Mouse (Mus musculus) thymus, adult 2 months (tissue): ENCODE data around the gene Tmed9. TPM values are rescaled to one million over a fixed set of nuclear protein-coding genes. Genes with fewer than 3 reads are reported as not detected.
"Not testable (repeated sequence)": the region's sequence is repeated elsewhere in the genome, so short reads cannot be mapped to it uniquely, and the experiment has no call there.

Experiments
- DNase-seq: peaks from one replicate; pipeline ENCODE4 v3.0.0; 2021
- H3K27ac ChIP-seq: fragments of 200-500 bp; 2 replicates; pipeline ENCODE4 v1.5.1; 2012; ENCODE audit warnings: low read length, control low read depth; ENCODE audit not compliant: control insufficient read depth, insufficient read depth
- H3K27me3 ChIP-seq: fragments of 200-500 bp; 2 replicates; pipeline ENCODE4 v1.6.1; 2012; ENCODE audit warnings: mild to moderate bottlenecking, low read length, moderate library complexity, mixed read lengths; ENCODE audit not compliant: control insufficient read depth, insufficient read depth
- H3K36me3 ChIP-seq: fragments of 200-500 bp; 2 replicates; pipeline ENCODE4 v1.6.1; 2012; ENCODE audit warnings: mild to moderate bottlenecking, low read length, moderate library complexity; ENCODE audit not compliant: control insufficient read depth, insufficient read depth
- H3K4me1 ChIP-seq: fragments of 200-500 bp; replicated peaks from 2 replicates; pipeline ENCODE4 v1.6.1; 2012; ENCODE audit warnings: low read length; ENCODE audit not compliant: control insufficient read depth, insufficient read depth
- H3K4me3 ChIP-seq: fragments of 200-500 bp; 2 replicates; pipeline ENCODE4 v1.5.1; 2012; ENCODE audit warnings: mild to moderate bottlenecking, low read length, control low read depth, moderate library complexity; ENCODE audit not compliant: control insufficient read depth, insufficient read depth
- CTCF ChIP-seq: fragments of 200-500 bp; IDR thresholded peaks from 2 replicates; pipeline ENCODE4 v1.5.1; 2012; ENCODE audit warnings: mild to moderate bottlenecking, control low read depth, low read length, moderate library complexity, borderline replicate concordance; ENCODE audit not compliant: control insufficient read depth, poor library complexity, insufficient read depth; ENCODE audit errors: extremely low read depth
- POLR2A ChIP-seq: fragments of 200-500 bp; IDR thresholded peaks from 2 replicates; pipeline ENCODE4 v1.6.1; 2012; ENCODE audit warnings: mild to moderate bottlenecking, low read length, control low read depth, moderate library complexity; ENCODE audit not compliant: control insufficient read depth, poor library complexity, insufficient read depth; ENCODE audit errors: extremely low read depth
- WGBS: fragments of 180-500 bp; shearing (Covaris S2); methylation state at CpG from one replicate; pipeline ENCODE4 v1.1.7; 2018; 5-methylcytosine and 5-hydroxymethylcytosine counted together
- polyA plus RNA-seq: library from polyadenylated mRNA; depleted of rRNA; stranded (reverse); fragments of >200 nt; gene quantifications from 2 replicates; pipeline ENCODE4 v1.2.3, GENCODE M21; 2012

The Tmed9 gene
- polyA plus RNA-seq, 1 experiment = 73.4 TPM

DNA sequence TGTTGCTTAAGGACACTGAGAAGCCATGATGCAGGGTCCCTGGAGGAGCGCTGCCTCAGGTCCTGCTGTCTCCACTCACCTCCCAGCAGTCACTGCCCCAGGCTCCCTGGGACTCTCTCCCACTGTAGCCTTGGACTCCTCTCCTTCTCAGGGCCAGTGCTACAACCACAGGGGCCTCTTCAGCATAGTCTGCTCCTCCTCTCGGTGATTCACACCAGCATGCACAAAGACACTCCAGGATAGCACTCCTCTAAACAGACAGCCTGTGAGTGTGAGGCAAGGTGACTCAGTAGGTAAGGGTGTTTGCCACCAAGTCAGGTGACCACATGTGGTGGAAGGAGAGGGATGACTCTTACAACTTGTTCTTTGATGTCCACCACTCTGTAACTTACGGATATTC, 31.1 kb downstream of the Tmed9 start:
- H3K4me1 ChIP-seq = peaks cover 2% of the 10 kb centered on the region
- no peak for DNase-seq
- TF ChIP-seq POLR2A (no peak), CTCF (no peak)
- no peak overlapping the region for H3K4me3 ChIP-seq
- no peak overlapping the region for H3K27ac ChIP-seq
- peaks cover 11% of the 10 kb centered on the region for H3K36me3 ChIP-seq
- 93% methylated on average over 3 of the region's 3 CpGs for WGBS
- H3K27me3 ChIP-seq = no peaks in the 10 kb centered on the region

DNA sequence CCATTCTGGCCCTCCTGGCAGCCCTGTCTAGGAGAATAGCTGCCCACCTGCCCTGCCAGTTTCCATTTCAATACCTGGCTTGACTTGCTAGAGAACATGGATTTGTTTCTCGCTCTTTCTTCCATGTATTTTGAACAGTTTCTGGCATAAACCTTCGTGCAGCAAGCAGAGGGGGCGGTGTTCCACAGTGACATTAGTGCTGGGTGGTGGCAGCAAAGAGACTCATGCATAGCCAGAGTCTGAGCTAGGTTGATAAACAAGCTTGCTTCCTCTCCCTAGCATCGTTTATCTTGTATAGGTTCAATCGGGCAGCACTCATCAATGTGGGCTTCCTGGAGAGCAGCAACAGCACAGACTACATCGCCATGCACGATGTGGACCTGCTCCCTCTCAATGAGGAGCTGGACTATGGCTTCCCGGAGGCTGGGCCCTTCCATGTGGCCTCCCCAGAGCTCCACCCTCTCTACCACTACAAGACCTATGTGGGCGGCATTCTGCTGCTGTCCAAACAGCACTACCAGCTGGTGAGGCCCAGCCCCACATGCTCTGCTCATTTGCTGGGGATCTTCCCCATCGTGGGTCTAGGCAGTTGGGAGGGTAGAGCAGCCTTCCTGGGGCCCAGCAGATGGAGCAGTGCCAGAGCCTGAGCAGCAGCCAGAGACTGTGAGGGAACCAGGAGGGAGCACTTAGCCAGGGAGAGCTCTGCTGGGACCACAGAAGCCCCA, 33.5 kb downstream of the Tmed9 start:
- 89% methylated on average over 10 of the region's 10 CpGs for WGBS
- no peak for TF ChIP-seq CTCF
- no peak for TF ChIP-seq POLR2A
- peaks cover 13% of the 10 kb centered on the region for H3K36me3 ChIP-seq
- H3K4me1 ChIP-seq = no peaks in the 10 kb centered on the region
- no peaks in the 10 kb centered on the region for H3K27me3 ChIP-seq
- no peak for DNase-seq
- no peak overlapping the region for H3K4me3 ChIP-seq
- no peak overlapping the region for H3K27ac ChIP-seq

DNA sequence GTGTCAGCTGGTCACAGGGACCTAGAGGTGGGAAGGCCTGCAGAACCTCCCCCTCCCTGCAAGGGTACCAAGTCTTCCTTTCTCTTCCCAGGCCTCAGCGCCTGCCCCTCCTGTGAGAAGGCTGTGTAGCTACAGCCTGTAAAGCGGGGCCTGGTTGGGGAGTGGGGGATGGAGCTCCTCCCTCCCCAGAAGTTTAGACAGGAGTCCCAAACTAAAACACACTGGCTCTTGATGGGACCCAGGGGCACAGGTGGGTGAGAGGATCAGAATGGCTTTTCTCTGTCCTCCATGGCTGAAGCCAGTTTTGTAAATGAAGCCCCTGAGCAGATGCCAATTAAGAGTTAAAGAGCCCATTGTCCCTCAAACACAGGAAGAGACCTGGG, 34.1 kb downstream of the Tmed9 start:
- H3K4me1 ChIP-seq = no peaks in the 10 kb centered on the region
- no peaks in the 10 kb centered on the region for H3K27me3 ChIP-seq
- H3K36me3 ChIP-seq = peaks cover 13% of the 10 kb centered on the region
- no peak overlapping the region for H3K4me3 ChIP-seq
- 100% methylated on average over 2 of the region's 2 CpGs for whole genome bisulfite sequencing
- no peak overlapping the region for H3K27ac ChIP-seq
- no peak for TF ChIP-seq CTCF
- no peak for TF ChIP-seq POLR2A
- no peak for DNase-seq

DNA sequence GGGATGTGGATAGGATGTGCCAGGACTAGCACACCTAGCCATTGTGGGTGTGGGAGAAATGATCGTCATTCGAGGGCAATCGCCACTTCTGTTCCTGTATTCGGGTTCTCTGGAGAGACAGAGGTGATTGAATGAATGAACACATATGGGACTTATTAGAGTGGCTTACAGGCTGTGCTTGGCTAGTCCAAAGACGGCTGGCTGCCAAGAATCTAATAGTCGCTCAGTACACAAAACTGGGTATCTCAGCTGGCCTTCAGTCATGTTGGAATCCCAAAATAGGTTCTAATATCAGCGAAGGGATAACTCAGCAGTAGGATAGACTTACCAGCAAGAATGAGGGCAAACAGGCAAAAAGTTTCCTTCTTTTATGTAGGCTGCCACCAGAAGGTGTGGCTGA, 38.5 kb downstream of the Tmed9 start:
- no peak overlapping the region for H3K4me3 ChIP-seq
- DNase-seq = no peak
- no peak overlapping the region for H3K27ac ChIP-seq
- no peaks in the 10 kb centered on the region for H3K27me3 ChIP-seq
- WGBS = 97% methylated on average over 7 of the region's 7 CpGs
- TF ChIP-seq POLR2A (no peak), CTCF (no peak)
- H3K36me3 ChIP-seq = peaks cover 12% of the 10 kb centered on the region
- no peaks in the 10 kb centered on the region for H3K4me1 ChIP-seq

DNA sequence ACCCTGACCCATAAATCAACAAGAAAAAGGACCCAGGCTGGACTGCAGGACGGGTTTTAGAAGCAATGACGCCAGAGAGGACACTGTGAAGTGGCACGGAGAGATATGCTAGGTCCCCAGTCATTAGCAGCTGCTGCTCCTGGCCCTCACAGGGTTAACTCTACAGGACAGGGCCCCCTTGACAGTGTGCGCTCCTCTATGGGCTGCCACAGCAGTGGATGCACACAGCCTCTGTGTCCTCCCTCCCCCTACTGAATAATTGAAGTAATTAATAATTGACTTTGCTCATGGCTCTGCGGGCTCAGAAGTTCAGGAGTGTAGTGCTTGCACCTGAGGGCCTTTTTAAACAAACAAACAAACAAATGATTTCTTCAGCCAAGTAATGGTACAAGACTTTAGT, 39.9 kb downstream of the Tmed9 start:
- H3K27ac ChIP-seq = no peak overlapping the region
- no peaks in the 10 kb centered on the region for H3K27me3 ChIP-seq
- no peaks in the 10 kb centered on the region for H3K4me1 ChIP-seq
- no peak for DNase-seq
- peaks cover 6% of the 10 kb centered on the region for H3K36me3 ChIP-seq
- WGBS = 89% methylated on average over 5 of the region's 5 CpGs
- TF ChIP-seq CTCF = no peak
- TF ChIP-seq POLR2A = no peak
- no peak overlapping the region for H3K4me3 ChIP-seq

DNA sequence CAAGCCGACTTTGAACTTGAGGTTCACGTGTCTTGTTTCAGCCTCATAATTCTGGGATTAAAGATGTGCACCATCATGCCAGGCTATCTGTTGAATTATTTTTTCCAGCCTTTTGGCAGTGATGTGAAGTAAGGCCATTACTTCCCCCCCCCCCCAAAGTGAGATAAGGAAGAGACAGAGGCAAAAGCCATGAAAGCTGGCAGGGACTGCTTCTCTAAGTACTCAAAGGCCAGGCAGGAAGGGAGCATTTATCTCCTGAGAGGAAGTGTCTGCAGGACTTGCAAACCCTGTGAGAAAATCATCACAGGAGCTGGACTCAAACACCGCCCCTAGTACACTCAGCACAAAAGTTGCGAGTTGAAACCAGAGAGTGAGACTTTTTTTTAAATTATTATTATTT, 45.8 kb downstream of the Tmed9 start:
- H3K27ac ChIP-seq = no peak overlapping the region
- H3K27me3 ChIP-seq = no peaks in the 10 kb centered on the region
- WGBS = 95% methylated on average over 4 of the region's 4 CpGs
- DNase-seq = no peak
- TF ChIP-seq POLR2A = no peak
- no peak for TF ChIP-seq CTCF
- H3K4me3 ChIP-seq = no peak overlapping the region
- no peaks in the 10 kb centered on the region for H3K36me3 ChIP-seq
- H3K4me1 ChIP-seq = peaks cover 10% of the 10 kb centered on the region

DNA sequence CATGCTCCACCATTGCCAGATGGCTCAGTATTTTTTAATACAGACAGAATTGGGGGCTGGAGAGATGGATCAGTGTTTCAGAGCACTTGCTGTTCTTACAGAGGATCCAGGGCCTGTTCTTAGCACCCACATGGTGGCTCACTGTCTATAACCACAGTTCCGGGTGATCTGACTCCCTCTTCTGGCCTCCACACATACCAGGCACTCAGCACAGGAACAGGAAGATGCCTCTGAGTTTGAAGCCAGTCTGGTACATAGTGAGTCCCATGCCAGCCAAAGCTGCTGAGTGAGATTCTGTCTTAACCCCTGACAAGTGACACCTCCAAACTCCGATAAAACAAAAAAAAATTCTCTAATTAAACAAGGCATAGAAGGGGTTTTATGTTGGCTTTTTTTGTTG, 46.7 kb downstream of the Tmed9 start:
- Histone ChIP-seq H3K4me3 (no peak overlapping the region), H3K36me3 (no peaks in the 10 kb centered on the region), H3K27ac (no peak overlapping the region), H3K27me3 (no peaks in the 10 kb centered on the region), H3K4me1 (peaks cover 10% of the 10 kb centered on the region)
- DNase-seq = no peak
- no peak for TF ChIP-seq CTCF
- no peak for TF ChIP-seq POLR2A
- WGBS = 85% methylated on average over 2 of the region's 2 CpGs

DNA sequence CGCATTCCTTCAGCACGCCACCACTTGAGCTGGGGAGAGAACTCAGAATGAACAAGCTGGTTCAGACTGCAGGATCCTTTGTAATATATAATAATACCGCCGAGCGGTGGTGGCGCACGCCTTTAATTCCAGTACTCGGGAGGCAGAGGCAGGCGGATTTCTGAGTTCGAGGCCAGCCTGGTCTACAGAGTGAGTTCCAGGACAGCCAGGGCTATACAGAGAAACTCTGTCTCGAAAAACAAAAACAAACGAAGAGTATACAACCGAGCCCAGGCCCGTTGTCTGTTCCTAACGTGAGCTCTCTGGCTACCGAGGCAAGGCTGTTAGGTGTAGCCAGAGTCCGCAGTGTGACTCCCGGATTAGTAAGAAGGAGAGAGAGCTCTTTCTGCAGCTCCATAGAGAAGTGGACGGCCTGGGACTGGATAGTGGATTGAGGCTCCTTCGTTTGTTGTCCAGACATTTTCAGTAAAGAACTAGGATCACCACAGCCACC, 48.7 kb downstream of the Tmed9 start:
- 7% methylated on average over 20 of the region's 20 CpGs for WGBS

More for the DNA sequence above, 48.7 kb downstream of the Tmed9 start:
- not testable (repeated sequence) for H3K36me3 ChIP-seq, DNase-seq, H3K27me3 ChIP-seq, H3K27ac ChIP-seq, H3K4me1 ChIP-seq
- peak overlapping the region; percentile 76 for H3K4me3 ChIP-seq
